Mouse (Mus musculus): ENCODE results near the gene Casq2.

Casq2 gene

GRCm38 (mm10) chr3:102083589-102084230 lies 2.5 kb upstream of the Casq2 start:
- no peak for DNase-seq (ENCODE audit: low read depth)

DNA sequence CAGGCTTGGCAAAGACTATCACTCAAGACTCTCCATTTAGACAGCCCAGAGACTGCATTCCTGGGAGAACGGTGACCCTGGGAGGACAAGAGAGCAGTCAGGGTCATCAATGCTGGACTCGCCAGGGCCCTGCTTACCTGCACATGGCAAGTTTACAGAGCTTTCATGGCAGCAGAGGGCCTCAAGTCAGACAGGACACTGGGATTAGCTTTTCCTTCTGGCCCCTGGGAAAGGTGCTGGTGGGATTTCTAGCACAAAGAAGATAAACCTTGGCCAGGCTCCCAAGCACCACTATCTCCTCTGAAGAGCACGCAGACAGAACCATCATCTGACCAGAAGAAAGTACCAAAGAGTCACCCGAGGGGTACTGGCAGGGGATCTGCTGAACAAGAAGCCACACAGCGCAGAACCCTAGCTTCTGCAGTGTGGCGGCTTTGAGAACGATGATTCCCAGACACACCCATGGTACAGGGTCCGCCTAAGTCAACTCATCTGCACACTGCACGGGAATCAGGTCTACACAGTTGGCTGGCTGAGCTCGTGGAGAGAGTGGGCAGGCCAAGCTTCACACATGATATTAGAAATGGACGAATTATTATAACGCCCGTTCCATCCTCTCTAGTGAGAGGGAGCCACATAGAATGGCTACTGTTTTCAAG lies 1.3 kb upstream of the Casq2 start:
- no peak for DNase-seq (ENCODE audit: low read depth)

- DNase-seq (ENCODE audit: low read depth): no peak
Measured at GRCm38 (mm10) chr3:102085719-102086118, 496 bp upstream of the Casq2 start.

DNA sequence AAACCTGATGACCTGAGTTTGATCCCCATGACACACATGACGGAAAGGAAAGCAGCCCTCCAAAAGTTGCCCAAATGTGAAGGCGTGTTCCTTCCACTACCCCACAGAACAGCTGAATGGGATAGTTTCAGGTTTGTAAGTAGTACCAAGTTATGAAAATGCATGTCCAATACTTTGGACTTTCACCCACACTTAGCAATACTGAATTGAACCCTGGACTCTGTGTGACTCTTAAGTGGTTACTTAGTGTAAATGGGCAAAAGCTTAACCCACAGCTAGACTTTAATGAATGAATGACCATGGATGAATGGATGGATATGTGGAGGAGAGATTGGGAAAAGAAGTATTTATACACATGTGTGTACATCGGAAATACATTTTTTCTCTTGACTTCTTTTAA lies 8.6 kb downstream of the Casq2 start:
- DNase-seq (ENCODE audit: low read depth): no peak

- peak; percentile 53 for DNase-seq (ENCODE audit: low read depth)
Measured at GRCm38 (mm10) chr3:102095412-102095811, 9.2 kb downstream of the Casq2 start.

DNA sequence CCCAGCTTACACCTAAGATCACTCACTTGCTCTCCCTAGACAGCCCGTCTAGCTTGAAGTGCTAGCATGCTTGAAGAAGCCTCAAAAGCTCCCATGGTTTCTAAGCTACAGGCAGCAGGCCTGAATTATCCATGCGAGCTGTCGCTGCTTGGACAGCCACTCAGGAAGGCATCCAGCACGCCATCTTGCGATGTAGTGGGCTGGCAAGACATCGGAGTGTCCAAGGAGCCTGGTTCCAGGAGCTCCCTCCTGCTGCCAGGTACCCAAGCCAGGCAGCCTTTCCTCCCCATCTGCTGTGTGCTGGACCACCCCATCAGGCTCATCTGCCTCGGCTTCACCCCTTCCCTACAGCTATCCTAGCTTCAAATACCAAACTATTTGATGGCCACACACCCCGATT lies 10.2 kb downstream of the Casq2 start:
- no peak for DNase-seq (ENCODE audit: low read depth)

DNA sequence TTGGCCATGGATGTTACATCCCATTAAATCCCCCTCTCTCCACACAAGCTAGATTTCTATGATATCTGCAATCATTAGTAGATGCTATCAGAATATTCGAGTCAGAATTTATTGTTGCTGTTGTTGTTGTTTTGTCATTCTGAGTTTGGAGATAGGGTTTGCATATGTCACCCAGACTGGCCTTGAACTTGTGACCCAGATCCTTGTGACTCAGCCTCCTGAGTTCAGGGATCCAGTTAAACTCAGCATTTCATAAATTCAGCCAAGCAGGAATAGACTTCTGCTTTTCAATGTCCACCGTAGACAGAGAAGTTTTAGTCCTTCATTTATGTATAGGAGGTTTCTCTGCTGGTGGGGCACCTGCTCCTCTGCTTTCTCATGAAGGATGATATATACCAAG lies 10.8 kb downstream of the Casq2 start:
- DNase-seq (ENCODE audit: low read depth): no peak

DNA sequence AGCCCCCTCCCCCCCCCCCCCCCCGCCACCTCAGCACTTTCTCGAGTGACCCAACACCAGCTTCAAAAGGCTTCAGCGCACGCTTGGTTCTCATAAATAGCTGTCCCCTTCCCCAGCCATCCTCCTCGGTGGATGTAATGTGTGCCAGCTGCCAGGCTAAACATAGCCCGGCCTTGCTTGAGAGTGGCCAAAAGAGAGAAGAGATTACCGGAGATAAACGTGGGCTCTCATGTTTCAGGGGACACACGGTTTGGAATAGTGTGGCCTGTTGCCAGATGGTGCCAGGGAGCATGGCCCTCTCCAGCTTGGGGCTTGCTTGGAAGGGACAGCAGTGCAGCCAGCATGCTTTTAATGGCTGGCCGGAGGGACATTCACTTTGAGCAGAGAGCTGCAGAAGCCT lies 13.0 kb downstream of the Casq2 start:
- DNase-seq (ENCODE audit: low read depth): no peak

DNA sequence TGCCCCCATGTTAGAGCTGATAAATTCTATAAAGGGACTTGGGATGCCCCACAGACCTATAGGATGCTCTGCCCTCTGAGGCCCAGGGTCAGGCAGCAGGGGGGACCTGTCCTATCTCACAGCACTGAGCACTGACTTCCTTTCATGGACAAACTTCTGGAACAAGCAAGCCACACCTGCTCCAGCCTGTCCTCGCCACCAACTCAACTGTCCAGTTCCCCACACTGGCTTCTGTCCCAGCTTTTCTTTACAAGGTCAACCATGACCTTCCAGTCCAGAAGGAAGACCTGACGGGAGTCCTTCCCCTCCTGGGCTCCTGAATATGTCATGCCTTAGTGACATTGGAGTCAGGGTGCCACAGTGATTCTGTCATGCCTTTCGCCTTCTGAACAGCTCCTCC lies 13.6 kb downstream of the Casq2 start:
- DNase-seq (ENCODE audit: low read depth): no peak

- DNase-seq (ENCODE audit: low read depth): peak; percentile 52
Measured at GRCm38 (mm10) chr3:102101445-102101844, 15.2 kb downstream of the Casq2 start.

DNA sequence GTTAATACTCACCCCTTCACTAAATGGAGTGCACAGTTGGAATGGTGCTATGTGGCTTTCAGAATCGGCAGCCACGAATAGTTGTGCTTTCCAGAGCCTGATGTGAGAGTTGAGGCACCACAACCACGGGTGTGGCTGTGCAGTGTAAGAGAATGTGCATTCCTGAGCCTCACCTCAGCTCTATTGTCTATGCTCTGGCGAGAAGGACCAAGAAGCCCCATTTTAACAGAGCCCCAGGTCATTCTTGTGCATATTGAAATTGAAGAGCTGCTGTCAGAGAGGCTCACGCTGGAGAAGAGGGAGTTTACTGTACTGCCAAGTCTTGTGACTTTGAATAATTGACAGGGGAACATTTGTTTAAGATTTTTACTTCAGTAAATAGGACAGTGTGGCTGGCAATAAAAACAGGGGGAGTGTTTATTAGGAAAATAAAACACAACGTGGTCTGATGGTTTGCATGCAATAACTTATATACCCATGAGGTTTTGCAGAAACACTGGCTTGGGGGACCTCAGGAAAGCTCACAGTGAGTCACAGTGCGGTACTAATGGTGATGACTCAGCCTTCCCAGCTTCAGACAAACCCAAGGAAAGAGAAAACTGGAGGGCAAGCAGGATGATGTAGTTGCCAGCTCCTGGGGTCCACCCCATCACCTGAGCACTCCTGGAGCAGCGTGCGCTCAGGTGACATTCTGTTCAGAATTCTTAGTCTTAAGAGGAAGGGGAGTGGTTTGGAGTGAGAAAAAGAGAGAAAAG lies 17.8 kb downstream of the Casq2 start:
- peak; percentile 80 for DNase-seq (ENCODE audit: low read depth)

DNA sequence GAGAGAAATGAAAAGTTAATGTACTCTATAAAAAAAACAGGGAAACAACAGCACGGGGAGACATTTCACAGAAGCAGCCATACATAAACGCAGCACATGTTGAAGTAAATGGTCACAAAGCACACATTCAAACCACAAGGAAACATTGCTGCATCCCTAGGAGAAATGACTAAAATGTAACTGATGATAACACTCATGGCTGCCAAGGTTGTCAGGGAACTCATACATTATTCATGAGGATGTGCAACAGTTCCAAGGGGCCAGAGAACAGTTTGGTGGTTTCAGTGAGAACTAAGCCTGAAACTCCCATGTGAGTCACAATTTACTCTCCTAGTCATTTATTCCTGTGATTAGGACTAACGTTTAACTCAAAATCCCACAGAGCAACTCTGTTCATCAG lies 22.0 kb downstream of the Casq2 start:
- DNase-seq (ENCODE audit: low read depth): peak; percentile 86

- DNase-seq (ENCODE audit: low read depth): peak; percentile 37
Measured at GRCm38 (mm10) chr3:102111979-102112599, 25.9 kb downstream of the Casq2 start.

- DNase-seq (ENCODE audit: low read depth): no peak
Measured at GRCm38 (mm10) chr3:102120947-102121346, 34.7 kb downstream of the Casq2 start.

DNA sequence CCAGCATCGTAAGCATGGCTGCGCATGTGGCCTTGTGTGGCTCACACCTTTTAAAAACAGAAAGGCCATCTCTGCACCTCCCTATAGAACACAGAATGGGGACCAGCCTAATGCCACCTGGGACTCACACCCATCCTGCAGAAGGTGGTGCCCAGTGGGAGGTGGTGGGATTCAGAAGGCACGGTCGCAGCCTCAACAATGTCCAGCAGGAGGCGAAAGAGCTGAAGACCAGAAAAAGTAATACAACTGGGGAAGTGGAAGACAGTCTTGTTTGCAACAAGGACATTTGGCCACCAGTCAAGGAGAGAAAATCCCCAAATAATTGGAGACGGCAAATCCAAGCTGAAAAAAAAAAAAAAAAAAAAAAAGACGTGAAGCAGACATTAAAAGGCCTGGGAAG lies 35.8 kb downstream of the Casq2 start:
- peak; percentile 29 for DNase-seq (ENCODE audit: low read depth)

GRCm38 (mm10) chr3:102123654-102124053 lies 37.4 kb downstream of the Casq2 start:
- no peak for DNase-seq (ENCODE audit: low read depth)

- no peak for DNase-seq (ENCODE audit: low read depth)
Measured at GRCm38 (mm10) chr3:102125546-102125945, 39.3 kb downstream of the Casq2 start.

DNA sequence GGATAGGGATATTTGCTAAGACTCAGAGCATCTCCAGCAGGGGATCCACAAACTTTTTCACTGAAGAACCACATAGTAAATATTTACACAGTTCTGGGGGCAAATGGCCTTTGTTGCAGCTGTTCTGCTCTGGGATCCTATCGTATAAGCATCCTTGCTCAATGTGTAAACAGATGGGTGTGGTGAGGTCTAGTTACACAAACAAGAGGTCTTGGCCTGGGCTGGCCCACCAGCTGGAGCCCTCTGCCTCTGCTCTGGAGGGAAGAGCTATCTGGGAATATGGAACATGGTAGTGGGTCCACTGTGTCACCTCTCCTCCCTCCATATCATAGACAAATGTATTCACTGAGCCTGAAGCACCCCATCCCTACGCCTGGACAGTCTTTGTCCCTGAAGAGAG lies 40.9 kb downstream of the Casq2 start:
- DNase-seq (ENCODE audit: low read depth): no peak

DNA sequence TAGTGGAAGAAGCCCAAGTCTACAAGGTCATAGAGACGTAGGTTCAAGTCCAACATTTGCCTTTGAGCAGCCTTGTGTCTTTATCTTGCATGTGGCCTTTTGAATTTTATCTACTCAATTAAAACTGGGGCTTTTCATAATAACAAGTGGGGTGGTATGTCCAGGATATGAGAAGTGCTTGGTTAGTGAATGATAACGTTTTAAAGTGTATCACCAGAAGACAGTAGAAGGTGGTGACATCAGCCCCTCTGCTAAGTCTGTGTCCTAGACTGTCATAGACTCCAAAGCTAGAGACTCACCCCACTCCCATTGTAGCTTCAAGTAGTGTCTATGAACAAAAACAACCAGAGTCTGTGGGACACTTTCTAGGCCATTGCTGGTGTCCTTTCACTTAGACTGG lies 42.0 kb downstream of the Casq2 start:
- no peak for DNase-seq (ENCODE audit: low read depth)

DNA sequence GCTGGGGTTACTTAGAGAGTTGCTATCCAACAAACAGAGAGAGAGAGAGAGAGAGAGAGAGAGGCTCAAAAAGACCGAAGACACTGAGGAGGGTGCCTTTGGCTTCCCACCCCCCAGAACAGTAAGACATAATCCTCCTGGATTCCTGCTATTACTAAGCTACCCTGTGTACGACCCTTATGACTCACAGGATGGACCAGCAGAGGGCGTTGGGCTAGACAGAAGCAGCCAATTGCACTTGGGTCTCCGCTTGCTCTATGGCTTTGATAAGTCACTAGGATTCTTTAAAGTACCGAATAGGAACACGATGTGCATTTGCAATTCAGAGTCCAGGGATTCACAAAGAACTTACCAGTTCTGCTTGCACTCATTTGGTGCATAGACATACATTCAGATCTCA lies 44.3 kb downstream of the Casq2 start:
- DNase-seq (ENCODE audit: low read depth): peak; percentile 60

DNA sequence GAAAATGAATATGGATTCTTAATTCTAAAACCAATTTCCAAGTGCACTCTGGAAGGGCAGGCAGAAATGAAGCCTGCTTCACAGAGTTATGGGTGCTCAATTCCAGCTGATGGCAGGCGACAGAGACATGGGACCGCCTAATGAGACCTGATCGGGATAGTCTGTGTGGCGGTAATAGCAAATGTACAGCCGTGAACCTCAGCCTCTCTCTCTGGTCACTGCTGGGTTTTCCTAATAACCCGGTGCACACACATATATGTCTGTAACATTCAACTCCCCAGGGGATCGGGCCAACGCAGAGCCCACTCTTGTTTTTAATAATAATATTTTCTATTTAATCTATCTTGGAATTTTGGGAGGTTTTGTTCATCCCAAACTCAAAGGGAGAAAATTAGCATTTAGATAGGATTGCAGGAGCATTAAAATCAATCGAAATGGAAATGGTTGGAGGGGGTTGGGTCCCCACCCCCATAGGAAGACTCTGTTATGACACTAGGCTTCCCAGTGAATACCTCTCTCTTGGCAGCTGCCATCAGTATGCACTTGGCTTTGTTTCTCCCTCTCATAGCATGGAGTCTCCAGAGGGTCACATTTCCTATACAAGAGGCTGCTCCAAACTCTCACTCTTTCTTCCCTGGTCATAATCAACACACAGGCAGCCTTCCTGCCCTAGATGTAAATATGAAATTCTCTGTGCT lies 45.6 kb downstream of the Casq2 start:
- DNase-seq (ENCODE audit: low read depth): no peak

GRCm38 (mm10) chr3:102135389-102136113 lies 49.3 kb downstream of the Casq2 start:
- DNase-seq (ENCODE audit: low read depth): peak; percentile 53

Data from NIH3T3 (cell line).